ENCODE assay signal across 12 mouse cellular contexts in genomic region chr17:7753383-7753782, GRCm38 (mm10).
"Had no signal": no experiment of that assay in that cellular context is flagged by ENCODE, and none has a peak within 500 bp of the region (broad histone marks: within the 10 kb centered on the region; RNA-seq: fewer than 3 reads in every experiment).

No protein-coding gene starts in this region.

- H3K27ac ChIP-seq: kidney, postnatal 0 days; limb, embryonic 13.5 days; liver, embryonic 14.5 days; midbrain, embryonic 13.5 days; neural tube, embryonic 15.5 days had no signal

- H3K4me3 ChIP-seq: limb, embryonic 13.5 days; midbrain, embryonic 13.5 days; neural tube, embryonic 15.5 days had no signal

- H3K4me1 ChIP-seq: limb, embryonic 13.5 days; midbrain, embryonic 13.5 days; neural tube, embryonic 15.5 days had no signal

- DNase-seq: kidney, postnatal 36 days; layer of hippocampus, adult 9-11 months; layer of hippocampus, postnatal 36 days; lung, adult 2 months; lung, postnatal 36 days; right cerebral cortex, adult 18-20 months; right cerebral cortex, postnatal 25 days had no signal

- H3K27me3 ChIP-seq: limb, embryonic 13.5 days; midbrain, embryonic 13.5 days; neural tube, embryonic 15.5 days had no signal

- H3K36me3 ChIP-seq: limb, embryonic 13.5 days; midbrain, embryonic 13.5 days; neural tube, embryonic 15.5 days had no signal

- H3K4me2 ChIP-seq: limb, embryonic 13.5 days; midbrain, embryonic 13.5 days; neural tube, embryonic 15.5 days had no signal
